Mouse (Mus musculus) cortical plate, adult 2 months (tissue): ENCODE results near the gene Clk1.

Experiments used
- CTCF ChIP-seq: fragments of 200-500 bp; IDR thresholded peaks from 2 replicates; pipeline ENCODE4 v1.5.1; 2011; ENCODE audit warnings: mild to moderate bottlenecking, control low read depth, low read length; ENCODE audit not compliant: insufficient read depth; ENCODE audit errors: extremely low read depth
- POLR2A ChIP-seq: fragments of 200-500 bp; IDR thresholded peaks from 2 replicates; pipeline ENCODE4 v1.6.1; 2011; ENCODE audit warnings: mild to moderate bottlenecking, low read length, control low read depth; ENCODE audit not compliant: insufficient read depth; ENCODE audit errors: extremely low read depth

- TF ChIP-seq CTCF (no peak), POLR2A (no peak)
These were observed 22.0 kb upstream of the Clk1 start for GRCm38 (mm10) chr1:58445861-58446260.
